Comparison of ENCODE assay signal across 21 mouse cellular contexts in the genomic region with DNA sequence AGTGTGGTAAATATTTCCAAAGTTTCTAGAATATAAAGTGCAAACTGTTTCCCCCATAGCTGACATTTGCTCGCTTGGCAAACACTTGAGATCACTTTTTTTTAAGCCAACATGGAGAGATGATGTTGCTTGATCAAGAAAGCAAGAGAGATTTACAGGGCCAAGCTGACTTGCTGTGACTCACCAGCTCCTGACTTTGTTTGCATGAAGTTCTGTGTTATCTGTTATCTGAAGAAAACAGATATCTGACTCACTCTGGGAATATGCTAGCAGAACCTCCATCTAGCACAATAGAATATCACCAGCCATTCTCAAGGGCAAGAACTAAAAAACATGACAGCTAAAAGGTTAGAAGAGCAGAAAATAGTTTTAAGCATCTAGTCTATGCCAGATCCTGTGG. TPM values are rescaled to one million over a fixed set of nuclear protein-coding genes. Genes with fewer than 3 reads are reported as not detected.
DNase-seq lines count a peak whose midpoint lies in the region; ATAC-seq lines count a peak whose summit lies in the region.
"Had no signal": no experiment of that assay in that cellular context is flagged by ENCODE, and none has a peak within 500 bp of the region (broad histone marks: within the 10 kb centered on the region; RNA-seq: fewer than 3 reads in every experiment).

No protein-coding gene starts in this region.

- H3K27me3 ChIP-seq in forebrain, embryonic 13.5 days: no peaks in the 10 kb centered on the region
- H3K27me3 ChIP-seq: embryonic facial prominence, embryonic 13.5 days; hindbrain, embryonic 12.5 days had no signal

- no peaks in the 10 kb centered on the region for H3K4me1 ChIP-seq in forebrain, embryonic 13.5 days
- H3K4me1 ChIP-seq: embryonic facial prominence, embryonic 13.5 days; hindbrain, embryonic 12.5 days had no signal

- no peak for ATAC-seq in forebrain, embryonic 13.5 days
- no peak for ATAC-seq in activated CD4-positive, CD25-positive, alpha-beta regulatory T cell, adult 4 months
- ATAC-seq: forebrain, embryonic 14.5 days; hindbrain, postnatal 0 days had no signal

- no peak overlapping the region for H3K9ac ChIP-seq in forebrain, embryonic 13.5 days
- H3K9ac ChIP-seq: embryonic facial prominence, embryonic 13.5 days; hindbrain, embryonic 12.5 days had no signal

- no peaks in the 10 kb centered on the region for H3K36me3 ChIP-seq in forebrain, embryonic 13.5 days (ENCODE audit: poor library complexity, severe bottlenecking)
- H3K36me3 ChIP-seq: embryonic facial prominence, embryonic 13.5 days; heart, embryonic 10.5 days; hindbrain, embryonic 12.5 days had no signal

- no peak overlapping the region for H3K27ac ChIP-seq in forebrain, embryonic 13.5 days
- H3K27ac ChIP-seq: embryonic facial prominence, embryonic 13.5 days; heart, embryonic 10.5 days; hindbrain, embryonic 12.5 days; hindbrain, postnatal 0 days had no signal

- DNase-seq in adrenal gland, adult 8-10 months: peak; percentile 32
- no peak for DNase-seq in adrenal gland, postnatal 14 days
- DNase-seq in urinary bladder, postnatal 14 days (ENCODE audit: low spot score): peak; percentile 4
- DNase-seq in urinary bladder, postnatal 10 days (ENCODE audit: low spot score): no peak
- DNase-seq in Muller cell, postnatal 12 days (ENCODE audit: inconsistent ontology term): peak; percentile 32
- DNase-seq: B cell, adult 2 months; cerebellum, adult 11-12 months; cerebellum, adult 9-10 months; cerebellum, postnatal 25 days; heart, adult 18-20 months; heart, postnatal 10 days; heart, postnatal 4 days; kidney, adult 11 months; kidney, adult 9 months had no signal

- WGBS in forebrain, embryonic 13.5 days: 90% methylated on average over 1 of the region's 1 CpGs

- H3K9me3 ChIP-seq in forebrain, embryonic 13.5 days (replicated peaks): no peaks in the 10 kb centered on the region
- H3K9me3 ChIP-seq: embryonic facial prominence, embryonic 13.5 days; heart, embryonic 10.5 days; hindbrain, embryonic 12.5 days had no signal

- H3K4me3 ChIP-seq in forebrain, embryonic 13.5 days: no peak overlapping the region
- H3K4me3 ChIP-seq: embryonic facial prominence, embryonic 13.5 days; heart, embryonic 10.5 days; hindbrain, embryonic 12.5 days had no signal

- no peak overlapping the region for H3K4me2 ChIP-seq in forebrain, embryonic 13.5 days
- H3K4me2 ChIP-seq: embryonic facial prominence, embryonic 13.5 days; hindbrain, embryonic 12.5 days had no signal

RNA-seq across cellular contexts. Expression of gene Gm11361, which starts 56.1 kb away (rescaled TPM):
- total RNA-seq in adrenal gland, adult 8-10 months (2022): 100 to 1,000 TPM; 174 to 197 (median 180) TPM
- 88.1 and 92.3 TPM in 2 replicates for total RNA-seq in adrenal gland, postnatal 14 days (2021)
- polyA plus RNA-seq in forebrain, embryonic 13.5 days (2015; fragmentation: Nextera tagmentation; extraction: Ambion mirVana): 5.1 and 5.9 TPM in 2 replicates
- 10 to 100 TPM; 32.9 to 38.9 TPM for polyA plus RNA-seq in activated CD4-positive, CD25-positive, alpha-beta regulatory T cell, adult 4 months (2017; shearing (Covaris generic))

Comparison
In these comparisons a context has a peak if more than half of its experiments do, and no peak if none do; other contexts are left out.
1. DNase-seq: peak in adrenal gland, adult 8-10 months (single experiment), urinary bladder, postnatal 14 days (single experiment) and Muller cell, postnatal 12 days (single experiment); none in adrenal gland, postnatal 14 days (single experiment) and urinary bladder, postnatal 10 days (single experiment).